Mouse (Mus musculus) testis, adult 2 months (tissue): ENCODE measurements around the gene Rac3.

Experiments
- CTCF ChIP-seq: fragments of 200-500 bp; IDR thresholded peaks from 2 replicates; pipeline ENCODE4 v1.5.1; 2012; ENCODE audit warnings: low read depth, mild to moderate bottlenecking, inconsistent platforms, low read length, moderate library complexity; ENCODE audit not compliant: control insufficient read depth, insufficient read depth, insufficient replicate concordance
- POLR2A ChIP-seq: fragments of 200-500 bp; IDR thresholded peaks from 2 replicates; pipeline ENCODE4 v1.6.1; 2012; ENCODE audit warnings: low read depth, mild to moderate bottlenecking, inconsistent platforms, low read length, moderate library complexity; ENCODE audit not compliant: control insufficient read depth

- no peak for TF ChIP-seq POLR2A
- TF ChIP-seq CTCF = no peak
Measured at GRCm38 (mm10) chr11:120704486-120705325, 16.6 kb upstream of the Rac3 start.
